Mouse (Mus musculus) hindlimb bud, embryonic 11.5 days (tissue): ENCODE measurements around the gene Cebpb.

Source experiments
- DNase-seq: peaks from one replicate; pipeline ENCODE4 v3.0.0-alpha.2; 2012; ENCODE audit warnings: low read depth, low spot score; ENCODE audit errors: extremely low spot score

The Cebpb gene

GRCm38 (mm10) chr2:167719520-167719919 lies 30.8 kb downstream of the Cebpb start:
- no peak for DNase-seq

- DNase-seq, result no peak
These were observed 32.6 kb downstream of the Cebpb start for GRCm38 (mm10) chr2:167721159-167721882.

DNA sequence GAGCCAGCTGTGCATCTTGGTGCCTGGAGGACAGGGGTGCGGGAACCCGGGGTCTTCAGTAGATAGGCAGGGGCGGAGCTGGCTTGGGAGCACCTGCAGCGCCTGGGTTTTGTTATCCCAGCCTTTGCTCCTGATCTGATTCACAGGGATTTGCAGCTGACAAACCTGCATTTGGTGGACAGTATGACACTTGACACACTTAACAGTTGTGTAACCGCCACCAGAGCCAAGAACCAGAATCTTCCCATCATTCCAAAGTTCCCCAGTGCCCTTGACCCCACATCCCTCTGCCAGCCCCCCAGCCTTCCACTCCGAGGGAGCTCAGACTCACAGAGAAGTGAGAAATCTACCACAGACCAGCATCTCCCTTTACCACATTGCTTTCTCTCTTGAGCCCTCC lies 33.8 kb downstream of the Cebpb start:
- no peak for DNase-seq

- no peak for DNase-seq
These were observed 35.0 kb downstream of the Cebpb start for GRCm38 (mm10) chr2:167723589-167724206.

GRCm38 (mm10) chr2:167725879-167726278 lies 37.2 kb downstream of the Cebpb start:
- no peak for DNase-seq

DNA sequence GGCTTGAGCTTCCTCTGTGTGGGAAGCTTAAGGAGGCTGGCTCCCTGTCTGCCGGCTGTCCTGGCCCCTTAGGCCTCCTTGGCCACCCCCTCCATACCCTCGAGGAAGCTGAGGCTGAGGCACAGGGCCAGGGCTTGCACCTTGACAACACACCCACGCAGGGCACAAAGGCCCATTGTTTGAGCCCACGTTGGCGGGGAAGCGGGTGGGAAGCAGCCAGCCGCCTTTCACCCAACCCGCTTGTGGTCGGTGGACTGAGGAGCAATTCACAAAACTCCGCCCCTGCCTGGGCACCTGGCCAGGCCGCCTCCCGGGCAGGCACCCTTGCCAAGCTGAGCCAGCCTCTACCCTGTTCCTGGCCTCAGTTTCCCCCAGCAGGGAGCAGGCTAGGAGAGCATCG lies 38.4 kb downstream of the Cebpb start:
- DNase-seq, result no peak

- no peak for DNase-seq
These were observed 41.3 kb downstream of the Cebpb start for GRCm38 (mm10) chr2:167730036-167730435.

DNA sequence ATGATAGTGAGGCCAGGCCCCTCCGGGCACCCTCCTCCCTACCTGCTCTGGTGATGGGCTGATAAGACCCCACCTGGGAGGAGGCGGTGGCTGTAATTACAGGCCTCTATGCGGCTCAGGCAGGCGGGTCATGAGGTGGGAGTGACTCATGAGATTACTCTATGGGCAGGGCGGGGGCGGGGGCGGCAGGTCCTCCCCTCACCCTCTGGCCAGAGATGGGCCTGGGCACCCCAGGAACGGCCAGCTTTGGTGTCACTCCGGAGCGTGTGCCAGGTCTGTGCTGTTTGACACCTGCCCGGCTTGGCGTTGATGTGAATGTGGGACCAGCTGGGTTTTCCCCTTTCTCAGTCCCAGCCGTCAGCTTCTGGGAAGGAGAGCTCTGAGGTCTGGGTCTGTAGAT lies 42.4 kb downstream of the Cebpb start:
- no peak for DNase-seq

DNA sequence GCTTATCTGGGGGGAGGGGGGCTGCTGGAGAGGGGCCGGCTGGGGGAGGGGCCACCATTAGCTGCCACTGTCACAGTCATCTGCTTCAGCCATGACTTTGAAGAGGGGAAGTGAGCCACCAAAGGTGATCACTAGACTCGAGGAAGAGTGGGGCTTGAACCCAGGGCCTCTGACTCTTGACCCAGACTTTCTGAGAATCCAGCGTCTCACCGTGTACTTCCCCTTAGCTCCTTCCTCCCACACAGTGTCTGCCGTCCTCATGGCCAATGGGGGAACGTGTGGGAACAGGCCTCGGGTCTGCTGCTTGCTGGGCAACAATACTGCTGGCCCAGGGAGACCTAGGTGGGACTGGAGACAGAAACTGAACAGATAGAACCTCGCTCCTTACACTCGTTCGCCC lies 46.1 kb downstream of the Cebpb start:
- DNase-seq, result no peak

GRCm38 (mm10) chr2:167739030-167739429 lies 50.3 kb downstream of the Cebpb start:
- no peak for DNase-seq
